27 mouse cellular contexts compared by ENCODE assay signal in the genomic region with DNA sequence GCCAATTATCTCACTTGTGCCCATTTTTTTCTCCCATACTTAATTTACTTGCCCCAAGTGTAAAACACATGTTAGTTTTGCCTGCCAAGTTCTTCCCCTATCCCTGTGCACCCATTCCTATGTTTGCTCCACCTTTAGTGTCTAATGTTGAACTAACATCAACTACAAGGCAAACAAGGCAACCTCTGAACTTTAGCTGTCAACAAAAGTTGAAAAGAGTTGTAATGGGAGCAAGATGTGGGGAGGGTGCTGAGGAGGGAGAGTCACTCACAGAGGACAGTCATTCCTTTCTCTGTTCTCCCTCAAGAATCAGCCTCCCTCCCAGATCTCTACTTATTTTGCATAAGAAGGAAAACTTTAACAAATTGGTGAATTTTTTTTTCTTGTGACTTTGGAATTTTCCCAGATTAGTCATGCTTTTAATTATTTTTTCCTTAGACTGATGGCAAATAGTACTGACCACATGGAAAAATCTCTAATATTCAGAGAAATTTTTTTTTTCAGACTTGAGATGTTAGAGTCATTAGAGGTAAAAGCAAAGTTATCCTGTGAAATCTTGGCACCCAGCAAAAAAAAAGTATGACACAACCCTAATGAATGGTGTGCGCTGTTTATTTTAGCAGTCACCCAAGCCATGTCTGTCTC.
DNase-seq lines count a peak whose midpoint lies in the region; ATAC-seq and TF ChIP-seq lines count a peak whose summit lies in the region.
"Had no signal": no experiment of that assay in that cellular context is flagged by ENCODE, and none has a peak within 500 bp of the region (broad histone marks: within the 10 kb centered on the region; RNA-seq: fewer than 3 reads in every experiment).

No protein-coding gene starts in this region.

- H3K4me3 ChIP-seq in gastrocnemius, adult 2 months: no peak overlapping the region
- no peak overlapping the region for H3K4me3 ChIP-seq in embryonic facial prominence, embryonic 10.5 days
- H3K4me3 ChIP-seq: heart, embryonic 10.5 days; kidney, embryonic 15.5 days; limb, embryonic 15.5 days; liver, embryonic 15.5 days; midbrain, embryonic 10.5 days; myocyte; neural tube, embryonic 13.5 days had no signal

- TF ChIP-seq CTCF in gastrocnemius, adult 2 months (IDR thresholded peaks at IDR 0.05): no peak
- no peak for TF ChIP-seq CTCF in Patski (IDR thresholded peaks at IDR 0.05)

- peak; percentile 39 for ATAC-seq in Patski
- ATAC-seq: CD4-positive, CD25-positive, alpha-beta regulatory T cell, adult 4 months; hindbrain, embryonic 16.5 days; intestine, postnatal 0 days; midbrain, embryonic 16.5 days had no signal

- H3K27me3 ChIP-seq in Patski: peaks cover 4% of the 10 kb centered on the region
- H3K27me3 ChIP-seq in embryonic facial prominence, embryonic 10.5 days (replicated peaks; ENCODE audit: low read depth, poor library complexity, severe bottlenecking): no peaks in the 10 kb centered on the region
- H3K27me3 ChIP-seq: kidney, embryonic 15.5 days; limb, embryonic 15.5 days; liver, embryonic 15.5 days; neural tube, embryonic 13.5 days had no signal

- 87% methylated on average over 1 of the region's 1 CpGs for WGBS in embryonic facial prominence, embryonic 10.5 days

- intact Hi-C loops in gastrocnemius, adult 2 months (cut with DNase I): no loop called here

- H3K36me3 ChIP-seq in embryonic facial prominence, embryonic 10.5 days (replicated peaks): no peaks in the 10 kb centered on the region
- H3K36me3 ChIP-seq: heart, embryonic 10.5 days; kidney, embryonic 15.5 days; limb, embryonic 15.5 days; liver, embryonic 15.5 days; midbrain, embryonic 10.5 days; neural tube, embryonic 13.5 days had no signal

- no peaks in the 10 kb centered on the region for H3K9me3 ChIP-seq in embryonic facial prominence, embryonic 10.5 days
- H3K9me3 ChIP-seq: heart, embryonic 10.5 days; kidney, embryonic 15.5 days; limb, embryonic 15.5 days; liver, embryonic 15.5 days; midbrain, embryonic 10.5 days; neural tube, embryonic 13.5 days had no signal

- POLR2A ChIA-PET in Patski (lab: Charles Lee): no interaction called here

- no peak for DNase-seq in gastrocnemius, adult 2 months
- no peak for DNase-seq in gastrocnemius, postnatal 4 days (ENCODE audit: low spot score in 2 of 2)
- DNase-seq in Patski (ENCODE audit: low read depth, low spot score) (no peak), liver (no peak)
- peak; percentile 24 for DNase-seq in embryonic facial prominence, embryonic 10.5 days (ENCODE audit: low spot score)
- DNase-seq in mesoderm, embryonic 11.5 days (ENCODE audit: low read depth, low spot score): peak; percentile 12
- DNase-seq in heart, adult 8-10 months (ENCODE audit: low spot score): no peak
- no peak for DNase-seq in thymus, postnatal 4 days
- DNase-seq: adrenal gland, adult 8-10 months; cerebellum, adult 11-12 months; cerebellum, postnatal 10 days; kidney, postnatal 4 days; lung, postnatal 4 days; right cerebral cortex, adult 18-20 months; thymus, adult 18-20 months; thymus, postnatal 36 days had no signal

- H3K27ac ChIP-seq in gastrocnemius, adult 2 months: peak overlapping the region; percentile 0; the same call in 1 of the 2 replicates
- no peak overlapping the region for H3K27ac ChIP-seq in embryonic facial prominence, embryonic 10.5 days (replicated peaks)
- H3K27ac ChIP-seq: heart, embryonic 10.5 days; kidney, embryonic 15.5 days; limb, embryonic 15.5 days; liver, embryonic 15.5 days; midbrain, embryonic 10.5 days; neural tube, embryonic 13.5 days had no signal

- in situ Hi-C loops in Patski (cut with MboI; ENCODE audit: low pct_unique_long_range_greater_than_20kb): no loop called here

- CTCF ChIA-PET in Patski (lab: Charles Lee): no interaction called here

- H3K4me1 ChIP-seq in embryonic facial prominence, embryonic 10.5 days: no peaks in the 10 kb centered on the region
- H3K4me1 ChIP-seq: heart, embryonic 10.5 days; kidney, embryonic 15.5 days; limb, embryonic 15.5 days; liver, embryonic 15.5 days; midbrain, embryonic 10.5 days; neural tube, embryonic 13.5 days had no signal

Comparison
In these comparisons a context has a peak if more than half of its experiments do, and no peak if none do; other contexts are left out.
1. DNase-seq: peak in embryonic facial prominence, embryonic 10.5 days (single experiment) and mesoderm, embryonic 11.5 days (single experiment); none in gastrocnemius, adult 2 months (single experiment), gastrocnemius, postnatal 4 days (0 of 2), Patski (single experiment), heart, adult 8-10 months (single experiment), liver (single experiment) and thymus, postnatal 4 days (single experiment).